Mouse (Mus musculus): ENCODE results near the gene Serpini1. TPM values are rescaled to one million over a fixed set of nuclear protein-coding genes. Genes with fewer than 3 reads are reported as not detected.

Gene Serpini1
- polyA plus RNA-seq, 1 experiment, result 0.72 TPM

GRCm38 (mm10) chr3:75687187-75687825 is 130.0 kb downstream of the Serpini1 start:
- TF ChIP-seq CTCF (IDR thresholded peaks at IDR 0.05; ENCODE audit: extremely low read depth, insufficient read depth, insufficient read length, insufficient replicate concordance) (no peak), POLR2A (IDR thresholded peaks at IDR 0.05; ENCODE audit: low read depth, low read length) (no peak)
- Histone ChIP-seq H3K27me3 (ENCODE audit: control insufficient read depth, insufficient read depth, low read length) (no peaks in the 10 kb centered on the region), H3K4me1 (ENCODE audit: control insufficient read depth, insufficient read depth, insufficient read length) (no peaks in the 10 kb centered on the region), H3K4me3 (ENCODE audit: extremely low read depth, insufficient read depth, insufficient read length) (no peak overlapping the region), H3K36me3 (ENCODE audit: control insufficient read depth, insufficient read depth, low read length) (no peaks in the 10 kb centered on the region), H3K27ac (ENCODE audit: insufficient read depth, low read length) (no peak overlapping the region)
- DNase-seq (ENCODE audit: low read depth in 1 of 2, low spot score in 2 of 2), result no peak
- 43% methylated on average over 3 of the region's 3 CpGs for WGBS

- H3K27ac ChIP-seq (ENCODE audit: insufficient read depth, low read length), result no peak overlapping the region
- H3K4me3 ChIP-seq (ENCODE audit: extremely low read depth, insufficient read depth, insufficient read length), result no peak overlapping the region; the same call in 1 of the 2 replicates
- H3K36me3 ChIP-seq (ENCODE audit: control insufficient read depth, insufficient read depth, low read length), result no peaks in the 10 kb centered on the region
- H3K4me1 ChIP-seq (ENCODE audit: control insufficient read depth, insufficient read depth, insufficient read length), result no peaks in the 10 kb centered on the region
- no peak for DNase-seq (ENCODE audit: low read depth in 1 of 2, low spot score in 2 of 2)
- TF ChIP-seq POLR2A (IDR thresholded peaks at IDR 0.05; ENCODE audit: low read depth, low read length) (no peak), CTCF (IDR thresholded peaks at IDR 0.05; ENCODE audit: extremely low read depth, insufficient read depth, insufficient read length, insufficient replicate concordance) (no peak)
- no peaks in the 10 kb centered on the region for H3K27me3 ChIP-seq (ENCODE audit: control insufficient read depth, insufficient read depth, low read length)
These were observed 133.0 kb downstream of the Serpini1 start for GRCm38 (mm10) chr3:75690321-75690720.

- Histone ChIP-seq H3K27me3 (ENCODE audit: control insufficient read depth, insufficient read depth, low read length) (no peaks in the 10 kb centered on the region), H3K4me3 (ENCODE audit: extremely low read depth, insufficient read depth, insufficient read length) (no peak overlapping the region), H3K27ac (ENCODE audit: insufficient read depth, low read length) (no peak overlapping the region), H3K36me3 (ENCODE audit: control insufficient read depth, insufficient read depth, low read length) (no peaks in the 10 kb centered on the region), H3K4me1 (ENCODE audit: control insufficient read depth, insufficient read depth, insufficient read length) (no peaks in the 10 kb centered on the region)
- TF ChIP-seq CTCF (IDR thresholded peaks at IDR 0.05; ENCODE audit: extremely low read depth, insufficient read depth, insufficient read length, insufficient replicate concordance), result no peak
- TF ChIP-seq POLR2A (IDR thresholded peaks at IDR 0.05; ENCODE audit: low read depth, low read length), result no peak
- no peak for DNase-seq (ENCODE audit: low read depth in 1 of 2, low spot score in 2 of 2)
- WGBS, result 4% methylated on average over 1 of the region's 1 CpGs
These were observed 134.7 kb downstream of the Serpini1 start for GRCm38 (mm10) chr3:75692088-75692487.

Other genes with a start within 250 kb of the Serpini1 start
- gene Wdr49, start 75.4 kb upstream of the Serpini1 start, polyA plus RNA-seq (2012; rRNA removed), result not detected in 2 replicates
- gene Pdcd10, start 691 bp upstream of the Serpini1 start, polyA plus RNA-seq (2012; rRNA removed), result 2.4 and 4.1 TPM in 2 replicates
- gene Gm29133, start 190.7 kb downstream of the Serpini1 start, polyA plus RNA-seq (2012; rRNA removed), result not detected in 2 replicates